Mouse (Mus musculus) myocyte (in vitro differentiated cells): ENCODE measurements at regions not wholly inside any gene's neighbourhood (a gene's known extent, or its start where the extent isn't known, plus 50 kb on each side); places are given as distances from the start of the nearest gene placed in this dataset.
A peak's percentile ranks its signal among the peaks of the same experiment; 100 is the strongest.

Source experiments
- H3K27me3 ChIP-seq: one replicate; pipeline ENCODE4 v1.6.1; 2011; ENCODE audit not compliant: control insufficient read depth, insufficient read depth, insufficient read length
- H3K36me3 ChIP-seq: one replicate; pipeline ENCODE4 v1.6.1; 2011; ENCODE audit not compliant: control insufficient read depth, insufficient read depth
- H3K4me2 ChIP-seq: one replicate; pipeline ENCODE4 v1.6.1; 2011; ENCODE audit warnings: low read depth, control low read depth
- H3K4me3 ChIP-seq: one replicate; pipeline ENCODE4 v1.5.1; 2011; ENCODE audit warnings: mild to moderate bottlenecking, control low read depth, moderate library complexity
- H3K79me2 ChIP-seq: one replicate; pipeline ENCODE4 v1.6.1; 2011; ENCODE audit not compliant: control insufficient read depth, insufficient read depth
- H3ac ChIP-seq: one replicate; pipeline ENCODE4 v1.6.1; 2011; ENCODE audit not compliant: control insufficient read depth, insufficient read length
- CEBPB ChIP-seq: IDR thresholded peaks from 2 replicates; pipeline ENCODE4 v1.6.1; 2011; ENCODE audit warnings: mild to moderate bottlenecking, moderate library complexity; ENCODE audit not compliant: poor library complexity, insufficient read depth, severe bottlenecking
- E2F4 ChIP-seq: IDR thresholded peaks from one replicate; pipeline ENCODE4 v1.6.1; 2011; ENCODE audit warnings: mild to moderate bottlenecking, control low read depth, moderate library complexity; ENCODE audit not compliant: insufficient read depth
- MAX ChIP-seq: IDR thresholded peaks from one replicate; pipeline ENCODE4 v1.6.1; 2011; ENCODE audit warnings: low read depth, mild to moderate bottlenecking, control low read depth
- MYOD1 ChIP-seq, 3 experiments: IDR thresholded peaks; one replicate each; pipeline ENCODE4 v1.6.1; 2011; ENCODE audit warnings: control low read depth in 2 of 3, low read depth in 2 of 3, mild to moderate bottlenecking in 2 of 3, moderate library complexity in 1 of 3; ENCODE audit not compliant: insufficient read length in 2 of 3, control insufficient read depth in 1 of 3
- MYOG ChIP-seq, 3 experiments: IDR thresholded peaks; one replicate each; pipeline ENCODE4 v1.6.1; 2011; ENCODE audit warnings: control low read depth in 2 of 3, low read depth in 2 of 3, mild to moderate bottlenecking in 2 of 3; ENCODE audit not compliant: insufficient read length in 2 of 3, control insufficient read depth in 1 of 3, insufficient read depth in 1 of 3
- POLR2A ChIP-seq: IDR thresholded peaks from one replicate; pipeline ENCODE4 v1.6.1; 2011; ENCODE audit warnings: low read depth, mild to moderate bottlenecking, control low read depth, moderate library complexity; ENCODE audit not compliant: insufficient read length
- POLR2AphosphoS2 ChIP-seq: IDR thresholded peaks from one replicate; pipeline ENCODE4 v1.6.1; 2011; ENCODE audit warnings: low read depth, control low read depth; ENCODE audit not compliant: insufficient read length
- REST ChIP-seq: IDR thresholded peaks from one replicate; pipeline ENCODE4 v1.6.1; 2011; ENCODE audit warnings: mild to moderate bottlenecking, control low read depth, moderate library complexity; ENCODE audit not compliant: insufficient read depth, insufficient read length
- SRF ChIP-seq: IDR thresholded peaks from one replicate; pipeline ENCODE4 v1.6.1; 2011; ENCODE audit warnings: low read depth; ENCODE audit not compliant: control insufficient read depth, insufficient read length
- TCF12 ChIP-seq: IDR thresholded peaks from one replicate; pipeline ENCODE4 v1.6.1; 2011; ENCODE audit warnings: mild to moderate bottlenecking, control low read depth; ENCODE audit not compliant: poor library complexity, insufficient read depth, severe bottlenecking
- TCF3 ChIP-seq: IDR thresholded peaks from one replicate; pipeline ENCODE4 v1.6.1; 2011; ENCODE audit warnings: low read depth, control low read depth; ENCODE audit not compliant: insufficient read length
- USF1 ChIP-seq: IDR thresholded peaks from one replicate; pipeline ENCODE4 v1.6.1; 2011; ENCODE audit warnings: low read depth, mild to moderate bottlenecking, control low read depth, moderate library complexity

DNA sequence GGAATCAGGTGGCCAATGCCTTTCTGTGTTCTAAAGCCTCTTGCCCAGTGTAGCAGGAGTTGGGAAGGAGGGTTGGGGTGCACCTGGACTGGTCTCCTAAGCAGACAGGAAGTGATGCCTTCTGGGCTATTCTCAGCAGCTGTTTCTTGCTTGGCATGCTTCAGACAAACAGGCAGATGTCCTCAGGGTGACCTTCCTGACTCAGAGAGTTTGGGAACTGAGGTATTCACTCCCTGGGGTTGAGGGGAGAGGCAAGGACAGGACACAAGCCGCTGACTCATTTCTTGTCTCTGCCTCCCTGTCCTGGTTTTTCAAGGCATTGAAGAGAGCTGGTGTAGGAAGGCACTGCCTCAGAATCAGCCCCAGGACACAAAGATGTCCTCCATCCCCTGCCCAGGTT lies 471.4 kb downstream of the Bnc2 start:
- no peak overlapping the region for H3K4me3 ChIP-seq
- H3ac ChIP-seq, result no peak overlapping the region
- no peaks in the 10 kb centered on the region for H3K27me3 ChIP-seq
- H3K36me3 ChIP-seq, result no peaks in the 10 kb centered on the region
- no peak for TF ChIP-seq MAX
- TF ChIP-seq MYOD1 (IDR thresholded peaks at IDR 0.05; ENCODE audit: control insufficient read depth in 1 of 3, insufficient read length in 2 of 3, low read depth in 2 of 3), result peak; percentile 36 to 95 (median 91)
- peak; percentile 85 for TF ChIP-seq TCF12
- TF ChIP-seq MYOG (IDR thresholded peaks at IDR 0.05; ENCODE audit: control insufficient read depth in 1 of 3, insufficient read depth in 1 of 3, insufficient read length in 2 of 3, low read depth in 2 of 3), result peak; percentile 28 to 86 (median 37)
- peak overlapping the region; percentile 58 for H3K4me2 ChIP-seq
- H3K79me2 ChIP-seq, result no peaks in the 10 kb centered on the region

DNA sequence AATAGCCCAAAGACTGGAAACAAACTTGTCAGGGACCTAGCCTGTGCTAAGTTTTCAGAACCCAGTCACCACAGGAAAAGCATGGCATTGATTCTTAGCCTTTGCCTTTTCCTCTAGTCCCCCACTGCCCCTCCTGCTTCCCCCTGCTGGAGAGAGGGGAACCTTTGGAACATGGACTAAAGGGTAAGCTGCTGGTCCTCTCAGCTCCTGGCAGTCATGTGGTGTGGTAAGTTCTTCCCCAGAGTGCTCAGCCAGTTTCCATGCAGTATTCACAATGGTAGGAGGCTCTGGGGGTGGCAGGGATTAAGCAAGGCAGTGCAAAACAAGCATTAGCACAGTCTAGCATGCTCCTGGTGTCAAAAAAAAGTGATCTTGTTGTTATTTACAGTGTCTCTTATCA lies 470.3 kb downstream of the Bnc2 start:
- Histone ChIP-seq H3K27me3 (no peaks in the 10 kb centered on the region), H3K79me2 (no peaks in the 10 kb centered on the region), H3K4me3 (no peak overlapping the region), H3ac (no peak overlapping the region), H3K36me3 (no peaks in the 10 kb centered on the region), H3K4me2 (no peak overlapping the region)
- TF ChIP-seq TCF12, result no peak
- no peak for TF ChIP-seq POLR2A
- no peak for TF ChIP-seq USF1
- TF ChIP-seq CEBPB, result no peak
- no peak for TF ChIP-seq MAX
- no peak for TF ChIP-seq SRF
- TF ChIP-seq POLR2AphosphoS2, result no peak
- no peak for TF ChIP-seq REST
- no peak for TF ChIP-seq TCF3
- no peak for TF ChIP-seq MYOG (IDR thresholded peaks at IDR 0.05; ENCODE audit: control insufficient read depth in 1 of 3, insufficient read depth in 1 of 3, insufficient read length in 2 of 3, low read depth in 2 of 3)
- TF ChIP-seq MYOD1 (IDR thresholded peaks at IDR 0.05; ENCODE audit: control insufficient read depth in 1 of 3, insufficient read length in 2 of 3, low read depth in 2 of 3), result no peak
- no peak for TF ChIP-seq E2F4

- no peak overlapping the region for H3ac ChIP-seq
- H3K27me3 ChIP-seq, result no peaks in the 10 kb centered on the region
- H3K79me2 ChIP-seq, result no peaks in the 10 kb centered on the region
- TF ChIP-seq POLR2A (no peak), CEBPB (no peak), SRF (no peak), TCF3 (no peak), MAX (no peak), TCF12 (no peak), E2F4 (no peak), POLR2AphosphoS2 (no peak)
- H3K4me3 ChIP-seq, result no peak overlapping the region
- H3K36me3 ChIP-seq, result no peaks in the 10 kb centered on the region
- no peak overlapping the region for H3K4me2 ChIP-seq
These were observed 466.9 kb downstream of the Bnc2 start for GRCm38 (mm10) chr4:84208175-84208574.

- Histone ChIP-seq H3ac (no peak overlapping the region), H3K4me3 (no peak overlapping the region), H3K4me2 (no peak overlapping the region), H3K79me2 (no peaks in the 10 kb centered on the region), H3K36me3 (no peaks in the 10 kb centered on the region), H3K27me3 (no peaks in the 10 kb centered on the region)
- TF ChIP-seq REST, result no peak
- TF ChIP-seq MYOD1 (IDR thresholded peaks at IDR 0.05; ENCODE audit: control insufficient read depth in 1 of 3, insufficient read length in 2 of 3, low read depth in 2 of 3), result no peak
- TF ChIP-seq TCF12, result no peak
- TF ChIP-seq CEBPB, result no peak
- TF ChIP-seq TCF3, result no peak
- no peak for TF ChIP-seq SRF
- no peak for TF ChIP-seq E2F4
- TF ChIP-seq POLR2AphosphoS2, result no peak
- TF ChIP-seq USF1, result no peak
These were observed 465.5 kb downstream of the Bnc2 start for GRCm38 (mm10) chr4:84209538-84209937.

GRCm38 (mm10) chr4:84211311-84211875 lies 463.7 kb downstream of the Bnc2 start:
- no peak for TF ChIP-seq MAX
- TF ChIP-seq MYOD1 (IDR thresholded peaks at IDR 0.05; ENCODE audit: control insufficient read depth in 1 of 3, insufficient read length in 2 of 3, low read depth in 2 of 3), result no peak
- TF ChIP-seq E2F4, result no peak
- TF ChIP-seq SRF, result no peak
- no peak for TF ChIP-seq POLR2AphosphoS2
- TF ChIP-seq CEBPB, result no peak
- no peak for TF ChIP-seq TCF12
- TF ChIP-seq USF1, result no peak
- TF ChIP-seq TCF3, result no peak
- TF ChIP-seq POLR2A, result no peak
- TF ChIP-seq MYOG (IDR thresholded peaks at IDR 0.05; ENCODE audit: control insufficient read depth in 1 of 3, insufficient read depth in 1 of 3, insufficient read length in 2 of 3, low read depth in 2 of 3), result no peak
- no peak overlapping the region for H3ac ChIP-seq
- no peaks in the 10 kb centered on the region for H3K36me3 ChIP-seq
- no peak overlapping the region for H3K4me2 ChIP-seq
- no peaks in the 10 kb centered on the region for H3K79me2 ChIP-seq
- no peak overlapping the region for H3K4me3 ChIP-seq
- no peaks in the 10 kb centered on the region for H3K27me3 ChIP-seq
